Mouse (Mus musculus): Measurements from ENCODE around the gene Gse1.
"Not testable (repeated sequence)": the region's sequence is repeated elsewhere in the genome, so short reads cannot be mapped to it uniquely, and the experiment has no call there.

Gene Gse1

DNA sequence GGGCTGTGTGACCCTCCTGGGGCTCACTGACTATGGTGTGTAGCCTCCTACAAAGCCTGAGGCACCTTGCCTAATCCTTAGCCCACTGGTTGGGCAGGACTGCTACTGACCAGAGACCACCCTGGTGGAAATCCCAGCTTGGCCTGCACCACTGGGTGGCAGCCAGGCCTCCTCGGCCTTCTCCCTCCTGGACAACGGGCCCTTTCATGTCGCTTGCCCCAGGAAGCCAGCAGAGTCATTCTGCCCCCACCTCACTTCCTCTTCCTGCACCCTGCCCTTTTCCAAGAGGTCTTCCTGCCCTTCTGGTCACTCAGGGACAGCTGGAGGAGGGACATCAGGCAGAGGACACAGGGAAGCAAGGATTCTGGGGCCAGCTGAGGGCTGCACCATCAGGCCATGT lies 96.3 kb downstream of the Gse1 start:
- DNase-seq (ENCODE audit: low spot score), result no peak

DNA sequence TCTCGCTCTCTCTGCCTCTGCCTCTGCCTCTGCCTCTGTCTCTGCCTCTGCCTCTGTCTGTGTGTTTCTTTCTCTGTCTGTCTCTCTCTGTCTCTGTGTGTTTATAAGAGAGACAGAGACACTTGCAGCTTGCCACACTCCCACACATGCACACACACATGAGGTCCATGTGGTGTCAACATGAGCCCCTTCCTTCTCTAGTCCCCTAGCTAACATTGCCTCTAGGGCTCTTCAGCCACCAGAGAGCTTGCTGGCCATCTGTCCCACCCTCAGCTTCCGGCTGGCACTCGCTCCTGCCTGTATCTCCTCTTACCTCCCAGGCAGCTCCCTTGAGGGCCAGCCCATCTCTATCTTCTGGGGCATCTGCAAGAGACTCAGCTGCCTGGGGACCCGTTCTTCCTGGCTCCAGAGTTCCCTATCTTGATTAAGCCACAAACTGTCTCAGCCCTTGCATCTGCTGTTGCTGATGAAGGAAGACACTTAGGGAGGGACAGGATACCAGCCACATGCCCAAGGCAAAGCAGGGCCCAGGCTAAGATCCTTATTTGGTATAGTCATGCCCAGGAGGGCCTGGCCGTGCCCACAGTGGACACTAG lies 97.0 kb downstream of the Gse1 start:
- DNase-seq (ENCODE audit: low spot score), result no peak

DNA sequence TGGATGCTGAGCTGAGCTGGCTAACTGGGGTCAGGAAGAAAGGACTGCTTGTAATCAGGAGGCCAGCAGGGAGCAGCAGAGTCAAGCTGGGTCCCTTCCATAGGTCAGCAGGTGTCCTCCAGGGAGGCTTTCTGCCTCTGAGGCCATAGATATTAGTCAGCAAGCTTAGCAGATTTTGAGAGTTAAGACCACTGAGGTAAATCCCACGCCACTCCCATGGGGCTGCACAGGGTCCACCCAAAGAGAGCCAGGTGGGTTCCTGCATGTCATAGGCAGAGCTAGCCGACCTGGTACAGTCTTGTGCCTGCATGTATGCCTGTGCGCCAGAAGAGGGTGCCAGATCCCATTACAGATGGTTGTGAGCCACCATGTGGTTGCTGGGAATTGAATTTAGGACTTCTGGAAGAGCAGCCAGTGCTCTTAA lies 98.9 kb downstream of the Gse1 start:
- peak; percentile 78 for DNase-seq (ENCODE audit: low spot score)

DNA sequence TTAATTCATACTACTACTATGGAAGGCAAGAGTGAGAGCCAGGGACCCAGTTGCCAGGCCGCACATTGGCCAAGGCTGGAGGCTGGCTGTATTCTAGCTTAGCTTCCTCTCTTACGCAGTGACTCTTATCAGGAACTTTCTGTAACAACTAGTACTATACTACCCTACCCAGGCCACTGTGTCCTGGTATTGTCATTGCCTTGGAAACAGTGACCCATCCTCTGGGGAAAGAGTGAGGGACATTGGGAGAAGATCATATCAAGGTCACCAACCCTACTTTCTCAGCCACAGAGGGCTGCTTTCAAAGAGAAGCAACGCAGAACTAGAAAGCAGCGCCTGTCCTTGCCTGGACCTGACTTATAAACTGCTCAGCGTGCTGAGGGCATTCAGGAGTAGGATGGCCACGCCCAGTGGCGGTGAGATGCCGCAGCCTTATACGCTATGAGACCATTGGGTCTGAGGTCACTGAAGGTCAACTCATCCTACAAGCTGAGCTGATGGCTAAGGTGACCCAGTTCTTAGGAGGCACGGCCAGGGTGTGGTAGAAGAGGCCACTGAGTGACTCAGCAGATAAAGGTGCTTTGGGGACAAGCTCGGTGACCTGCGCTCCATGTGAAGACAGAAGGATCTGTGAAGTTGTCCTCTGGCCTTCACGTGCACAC lies 100.2 kb downstream of the Gse1 start:
- DNase-seq (ENCODE audit: low spot score), result no peak

DNA sequence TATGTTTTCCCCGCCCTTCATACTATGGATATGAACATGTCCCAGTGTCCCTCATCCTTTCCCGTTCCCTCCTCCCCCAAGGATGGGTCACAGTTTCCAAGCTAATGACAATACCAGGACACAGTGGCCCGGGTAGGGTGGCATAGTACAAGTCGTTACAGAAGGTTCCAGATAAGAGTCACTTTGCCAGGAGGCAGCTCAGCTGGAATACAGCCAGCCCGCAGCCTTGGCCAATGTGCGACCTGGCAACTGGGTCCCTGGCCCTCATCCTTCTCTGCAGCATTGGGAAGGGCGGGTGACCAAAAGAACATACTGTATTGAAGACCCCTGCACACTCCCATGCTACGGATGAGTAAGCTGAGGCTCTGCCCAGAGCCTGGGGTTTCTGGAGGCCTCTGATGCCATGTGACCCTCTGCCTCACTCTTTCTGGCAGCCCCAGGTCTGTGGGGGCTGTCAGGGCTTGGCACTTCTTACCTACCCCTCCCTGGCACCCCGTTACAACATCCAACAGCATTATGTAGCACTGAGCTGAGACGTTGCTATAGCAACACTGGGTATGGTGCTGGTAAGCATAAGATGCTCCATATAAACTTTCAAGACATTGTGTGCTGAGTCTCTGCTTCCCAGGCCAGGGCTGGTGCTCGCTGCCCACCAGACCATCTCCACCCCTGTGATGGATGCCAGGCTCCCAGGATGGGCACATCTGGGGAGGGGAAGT lies 100.9 kb downstream of the Gse1 start:
- DNase-seq (ENCODE audit: low spot score), result no peak

DNA sequence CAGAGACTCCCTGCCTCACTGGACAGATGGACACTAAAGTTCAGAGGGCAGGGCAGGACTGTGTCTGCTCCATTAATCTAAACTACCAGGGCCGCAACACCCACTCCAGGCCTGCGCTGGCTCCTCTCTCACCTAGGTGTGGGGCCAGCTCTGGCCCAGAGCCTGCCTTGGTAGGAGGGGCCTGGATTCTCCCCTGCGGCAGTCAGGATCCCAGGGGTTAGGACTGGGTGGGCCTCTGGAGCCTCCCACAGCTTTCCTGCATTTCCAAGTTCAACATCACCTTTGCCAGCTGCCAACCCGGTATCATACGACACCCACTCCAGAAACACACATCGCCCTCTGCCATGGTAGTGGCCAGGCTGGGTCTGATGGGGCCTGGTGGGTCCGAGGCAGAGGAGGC lies 102.8 kb downstream of the Gse1 start:
- no peak for DNase-seq (ENCODE audit: low spot score)

DNA sequence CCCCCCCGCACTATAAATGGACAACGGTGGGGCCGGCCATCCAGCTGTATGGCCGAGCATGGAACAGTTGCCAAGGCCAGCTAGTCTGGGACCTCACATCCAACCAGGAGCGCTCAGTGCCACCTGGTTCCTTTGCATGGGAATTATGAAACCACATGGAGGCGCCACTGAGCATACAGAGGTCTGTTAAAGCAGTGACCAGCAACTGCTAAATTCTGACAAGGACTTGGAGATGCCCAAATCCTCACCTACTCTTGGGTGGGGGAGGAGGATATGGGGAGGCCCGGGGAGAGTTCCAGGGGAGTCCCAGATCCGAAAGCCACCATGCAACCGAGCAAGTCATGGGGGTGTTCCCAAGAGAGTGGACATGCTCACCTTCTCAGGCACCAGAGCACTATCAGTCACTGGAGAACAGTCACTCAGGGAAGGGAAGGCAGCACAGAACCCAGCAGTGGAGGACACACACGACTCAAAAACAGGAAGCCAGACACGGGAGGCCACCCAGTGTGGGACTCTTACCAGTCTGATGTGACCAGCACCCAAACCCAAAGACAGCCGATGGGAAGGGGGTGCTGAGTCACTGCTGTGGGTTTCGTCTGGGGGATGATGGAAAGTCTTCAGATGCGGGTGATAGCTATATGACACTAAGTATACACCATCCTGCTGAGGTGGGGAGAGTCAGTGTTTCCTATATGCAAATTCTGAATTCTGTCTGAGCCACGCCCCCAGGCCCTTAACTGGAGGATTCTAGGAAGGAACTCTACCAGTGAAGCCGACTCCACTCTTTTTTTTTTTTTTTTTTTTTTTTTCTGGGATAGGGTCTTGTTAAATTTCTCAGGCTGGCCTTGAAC lies 104.3 kb downstream of the Gse1 start:
- peak; percentile 66 for DNase-seq (ENCODE audit: low spot score)

DNA sequence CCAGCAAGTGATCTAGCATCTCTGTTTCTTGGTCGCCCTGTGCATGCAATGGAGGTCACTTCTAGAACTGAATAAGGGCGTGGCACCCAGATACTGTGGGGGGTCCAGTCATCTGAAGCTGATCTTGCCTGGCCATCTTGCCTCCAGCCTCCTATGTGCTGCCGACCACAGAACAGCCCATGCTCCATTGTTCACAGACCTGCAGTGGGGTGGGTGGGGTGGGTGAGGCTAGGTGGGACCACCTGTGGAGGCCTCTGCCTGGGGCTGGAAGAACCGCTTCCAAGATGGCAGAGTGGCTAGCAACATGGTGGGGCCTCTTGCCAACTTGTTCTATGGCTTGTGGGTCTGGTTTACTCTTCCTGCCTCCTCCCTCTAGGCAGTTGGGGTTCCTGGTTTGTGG lies 105.4 kb downstream of the Gse1 start:
- no peak for DNase-seq (ENCODE audit: low spot score)

DNA sequence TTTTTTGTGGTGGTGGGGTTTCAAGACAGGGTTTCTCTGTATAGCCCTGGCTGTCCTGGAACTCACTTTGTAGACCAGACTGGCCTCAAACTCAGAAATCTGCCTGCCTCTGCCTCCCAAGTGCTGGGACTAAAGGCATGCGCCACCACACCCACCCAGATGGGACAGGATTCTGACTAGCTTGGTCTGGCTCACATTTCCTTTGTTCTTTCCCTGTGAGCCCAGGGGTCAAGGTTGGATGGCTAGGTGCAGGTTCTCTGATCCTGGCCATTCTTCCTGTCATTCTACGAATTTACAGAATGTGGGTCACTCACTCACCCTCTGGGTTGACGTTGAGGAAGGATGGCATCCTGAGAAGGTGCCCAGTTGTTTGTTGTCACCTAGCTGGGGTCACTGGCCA lies 106.0 kb downstream of the Gse1 start:
- DNase-seq (ENCODE audit: low spot score), result not testable (repeated sequence)

DNA sequence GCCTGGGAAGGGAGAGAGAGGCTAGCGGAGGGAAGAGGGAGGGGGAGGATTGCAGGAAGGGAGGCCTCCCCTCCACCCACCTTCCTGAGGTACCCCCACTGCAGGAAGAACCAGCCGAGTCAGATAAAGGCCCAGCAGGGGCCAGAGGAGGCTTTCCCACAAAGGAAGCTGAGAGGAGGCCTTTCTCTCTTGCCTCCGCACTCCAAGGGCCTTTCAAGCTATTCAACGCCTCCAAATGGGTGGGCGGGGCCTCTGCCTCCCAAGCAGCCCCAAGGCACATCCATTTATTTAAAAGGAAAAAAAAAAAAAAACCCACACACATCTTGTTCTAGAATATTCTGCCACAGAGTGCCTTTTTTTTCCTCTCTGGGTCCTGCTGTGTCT lies 106.6 kb downstream of the Gse1 start:
- peak; percentile 90 for DNase-seq (ENCODE audit: low spot score)

DNA sequence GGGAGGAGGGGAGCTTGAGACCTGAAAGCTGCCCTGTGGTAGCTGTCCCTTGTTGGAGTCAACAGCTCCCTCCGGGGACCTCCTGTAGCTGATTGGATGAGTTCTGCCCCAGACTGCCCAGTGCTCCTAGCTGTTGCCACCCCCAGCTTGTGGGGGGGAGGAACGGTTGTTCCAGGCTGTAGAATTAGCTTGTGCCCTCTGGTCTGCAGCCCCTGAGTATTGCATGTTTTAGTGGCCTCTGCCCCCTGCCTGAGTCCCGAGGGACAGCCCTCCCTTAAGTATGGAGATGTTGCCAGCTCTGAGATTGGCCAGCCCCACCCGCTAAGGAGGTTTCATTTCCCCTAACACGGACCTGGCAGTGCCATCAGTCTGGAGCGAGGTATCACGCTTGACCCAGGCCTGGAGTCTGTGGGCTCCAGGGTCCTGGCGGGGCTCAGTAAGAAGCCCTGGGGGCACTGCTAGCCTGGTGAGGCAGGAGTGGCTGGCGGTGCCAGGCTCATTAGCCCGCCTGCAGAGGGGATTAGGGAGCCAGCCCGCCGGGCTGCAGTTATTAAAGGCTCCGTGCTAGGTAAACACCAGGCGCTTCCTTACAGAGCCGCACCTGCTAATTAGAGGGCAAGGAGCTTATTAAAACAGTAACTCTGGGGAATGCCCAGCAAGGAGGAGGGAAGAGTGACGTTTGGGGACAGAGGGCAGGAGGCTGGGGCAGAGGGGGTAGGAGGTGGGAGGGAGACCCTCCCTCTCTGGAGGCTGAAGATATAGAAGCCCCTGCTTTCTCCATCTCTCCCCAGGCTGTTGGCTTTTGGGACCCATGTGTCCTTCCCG lies 107.2 kb downstream of the Gse1 start:
- peak; percentile 59 for DNase-seq (ENCODE audit: low spot score)

DNA sequence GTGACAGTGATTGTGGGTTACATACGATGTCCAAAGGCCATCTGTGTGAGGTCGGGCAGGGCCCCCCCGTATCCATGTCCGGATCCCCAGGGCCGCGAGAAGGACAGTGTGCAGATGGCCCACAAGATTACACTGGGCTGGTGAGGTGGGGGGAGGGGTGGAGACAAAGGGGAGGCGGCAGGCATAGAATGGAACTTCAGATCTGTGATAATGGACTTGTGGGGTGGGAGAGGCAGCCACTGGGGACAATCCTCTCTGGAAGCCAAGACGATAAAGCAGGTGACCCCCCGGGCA lies 107.8 kb downstream of the Gse1 start:
- no peak for DNase-seq (ENCODE audit: low spot score)

DNA sequence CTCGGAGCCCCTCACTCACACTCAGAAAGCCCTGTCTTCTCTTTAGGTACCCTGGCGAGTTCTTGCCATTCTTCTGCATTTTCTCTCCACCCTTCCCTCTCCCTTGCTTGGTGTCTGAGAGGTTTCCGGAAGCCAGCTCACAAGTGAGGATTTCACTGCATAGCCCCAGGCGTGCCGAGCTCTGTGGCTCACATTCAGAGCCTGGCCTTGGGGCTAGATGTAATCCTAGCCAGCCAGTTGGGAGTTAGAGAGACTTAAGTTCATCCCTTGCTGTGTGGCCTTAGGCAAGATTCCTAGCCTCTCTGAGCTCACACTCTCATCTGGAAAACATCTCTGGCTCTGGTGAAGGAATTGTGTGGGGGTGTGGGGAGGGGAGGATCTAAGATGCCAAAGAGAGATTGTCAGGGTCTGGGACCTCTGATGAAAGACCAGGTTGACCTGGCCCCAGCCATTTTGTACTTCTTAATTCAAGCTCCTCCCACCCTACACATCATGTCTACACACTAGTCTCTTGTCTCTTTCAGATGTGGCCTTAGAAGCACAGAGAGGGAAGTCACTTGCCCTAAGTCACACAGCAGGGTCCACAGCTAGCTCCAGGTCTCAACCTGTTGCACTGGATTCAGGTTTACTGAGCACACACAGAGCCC lies 108.8 kb downstream of the Gse1 start:
- no peak for DNase-seq (ENCODE audit: low spot score)

DNA sequence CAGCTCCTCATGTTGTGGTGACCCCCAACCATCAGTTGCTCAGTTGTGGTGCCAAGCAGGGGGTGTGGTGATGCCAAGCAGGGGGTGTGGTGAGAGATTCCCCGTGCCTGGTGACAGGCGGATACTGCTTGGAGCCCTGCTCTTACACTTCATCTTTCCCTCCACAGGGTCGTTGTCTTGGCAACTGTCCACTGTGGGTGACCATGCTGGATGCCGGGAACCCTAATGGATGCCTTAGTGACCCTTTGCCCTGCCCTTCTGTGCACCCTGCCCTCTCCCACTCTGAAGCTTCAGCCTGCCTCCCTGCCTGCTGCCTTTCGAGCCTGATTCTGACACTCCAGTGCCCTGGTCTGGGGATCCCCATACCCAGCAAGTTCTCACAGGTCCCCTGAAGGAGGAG lies 109.4 kb downstream of the Gse1 start:
- peak; percentile 67 for DNase-seq (ENCODE audit: low spot score)

DNA sequence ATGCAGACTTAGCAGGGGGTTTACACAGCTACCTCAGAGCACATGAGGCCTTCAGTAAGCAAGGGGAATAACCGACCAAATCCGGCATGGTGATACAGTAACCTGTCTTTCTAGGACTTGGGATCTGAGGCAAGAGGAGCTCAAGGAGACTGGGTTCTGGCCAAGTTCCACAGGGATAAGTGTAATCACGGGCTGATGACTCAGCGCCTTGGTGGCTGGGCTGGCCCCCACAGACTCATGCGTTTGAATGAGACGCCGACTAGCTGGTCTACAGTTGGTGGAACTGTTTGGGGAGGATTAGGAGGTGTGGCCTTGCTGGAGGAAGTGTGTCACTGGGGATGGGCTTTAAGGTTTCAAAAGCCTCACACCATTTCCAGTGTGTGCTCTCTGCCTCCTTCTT lies 110.4 kb downstream of the Gse1 start:
- no peak for DNase-seq (ENCODE audit: low spot score)

DNA sequence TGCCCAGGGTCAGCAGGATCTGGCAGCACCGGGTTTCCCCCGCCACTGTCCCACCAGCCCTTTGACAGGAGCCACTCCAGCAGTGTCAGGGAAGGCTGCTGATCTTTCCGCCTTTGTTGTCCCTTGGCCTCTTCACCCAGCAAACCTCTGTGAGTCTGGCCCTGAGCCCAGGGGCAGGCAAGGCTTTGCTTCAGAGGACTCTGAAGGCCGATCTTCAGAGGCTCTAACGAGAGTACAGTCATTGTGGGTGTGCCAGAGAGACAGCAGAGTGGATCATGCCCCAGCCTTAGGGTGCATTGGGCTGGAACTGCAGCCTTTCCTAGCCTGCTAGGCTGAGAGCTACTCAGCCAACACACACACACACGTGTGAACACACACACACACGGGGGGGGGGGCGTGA lies 111.5 kb downstream of the Gse1 start:
- no peak for DNase-seq (ENCODE audit: low spot score)

DNA sequence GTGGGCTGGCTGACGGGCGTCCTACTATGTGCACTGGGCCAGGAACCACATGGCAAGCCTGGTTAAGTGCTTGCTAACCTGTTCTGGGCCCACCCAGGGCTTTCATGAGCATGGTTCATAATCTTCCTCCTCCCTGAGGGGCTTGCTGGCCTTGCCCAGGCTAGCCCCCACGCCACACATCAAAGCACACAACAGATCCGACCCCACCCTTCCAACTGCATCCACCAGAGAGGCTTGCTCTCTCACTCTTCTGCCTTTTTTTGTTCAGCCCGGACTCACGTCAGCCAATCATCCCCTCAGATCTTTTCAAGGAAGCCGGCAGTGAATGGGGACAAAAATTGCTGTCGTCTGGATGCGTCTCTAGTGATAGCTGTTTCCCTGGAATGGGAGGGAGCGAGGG lies 112.9 kb downstream of the Gse1 start:
- DNase-seq (ENCODE audit: low spot score), result no peak

DNA sequence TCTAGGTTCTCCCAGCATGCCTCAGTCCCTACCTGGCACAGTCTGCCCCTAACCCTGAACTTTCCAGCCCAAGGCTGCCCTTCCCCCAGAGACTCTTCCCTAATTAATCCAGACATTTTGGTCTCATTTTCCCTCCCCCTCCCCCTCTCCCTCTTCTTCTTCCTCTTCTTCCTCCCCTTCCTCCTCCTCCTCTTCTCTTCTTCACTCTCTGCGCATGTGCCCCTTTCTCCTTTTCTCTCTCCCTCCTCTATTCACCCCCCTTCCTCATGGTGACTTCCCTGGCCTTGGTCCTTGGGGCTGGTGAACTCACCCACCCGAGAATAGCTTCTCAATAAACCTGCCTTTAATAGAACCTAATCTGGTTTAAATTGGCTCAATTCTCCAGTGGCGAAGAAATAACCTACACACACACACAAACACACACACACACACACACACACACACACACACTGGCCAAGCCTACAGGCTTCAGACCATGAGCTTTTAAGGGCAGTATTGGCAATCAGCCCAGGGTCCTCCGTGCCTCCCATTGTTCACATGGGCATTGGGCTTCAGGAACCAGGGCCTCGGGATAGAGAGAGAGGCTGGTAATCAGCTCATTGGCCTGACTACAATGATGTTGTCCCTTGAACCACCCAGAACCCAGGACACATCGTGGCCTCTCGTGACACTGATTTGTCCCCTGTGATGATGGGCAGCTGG lies 114.7 kb downstream of the Gse1 start:
- no peak for DNase-seq (ENCODE audit: low spot score)

DNA sequence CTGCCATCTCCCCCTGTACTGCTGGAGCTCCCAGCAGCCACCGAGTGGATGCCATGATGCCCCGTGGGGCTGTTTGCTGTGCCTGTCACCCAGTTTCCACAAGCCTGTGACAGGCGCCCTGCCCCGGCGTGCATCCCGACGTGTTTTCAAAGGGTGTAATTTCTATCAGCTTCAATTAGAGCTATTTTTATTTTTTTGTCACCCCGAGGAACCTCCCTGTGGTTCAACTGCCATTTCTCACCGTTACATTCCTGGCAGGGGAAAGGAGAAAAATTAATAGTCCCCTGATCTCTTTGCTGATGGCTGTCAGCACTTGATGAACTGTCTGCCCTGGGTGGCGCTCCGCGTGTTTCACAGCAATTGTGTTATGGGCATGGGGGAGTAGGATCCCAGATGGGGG lies 115.3 kb downstream of the Gse1 start:
- DNase-seq (ENCODE audit: low spot score), result no peak

DNA sequence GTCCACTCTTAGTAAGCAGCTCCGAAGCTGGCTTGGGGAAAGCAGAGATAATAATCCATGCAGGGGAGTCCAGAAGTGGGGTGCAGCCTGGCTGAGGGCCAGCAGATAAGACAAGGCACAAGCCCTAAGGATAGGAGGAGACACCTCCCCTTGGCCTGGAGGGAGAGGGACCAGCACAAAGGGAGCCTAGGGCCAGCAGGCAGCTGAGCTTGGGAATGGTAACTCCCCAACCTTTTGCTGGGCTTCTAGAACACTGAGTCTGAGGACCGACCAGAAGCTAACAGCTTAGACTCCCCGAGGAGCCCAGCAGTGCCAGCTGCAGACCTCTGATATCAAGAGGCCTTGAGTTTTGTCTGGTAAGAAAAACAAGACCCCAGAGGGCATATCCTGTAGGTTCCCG lies 115.9 kb downstream of the Gse1 start:
- no peak for DNase-seq (ENCODE audit: low spot score)

DNA sequence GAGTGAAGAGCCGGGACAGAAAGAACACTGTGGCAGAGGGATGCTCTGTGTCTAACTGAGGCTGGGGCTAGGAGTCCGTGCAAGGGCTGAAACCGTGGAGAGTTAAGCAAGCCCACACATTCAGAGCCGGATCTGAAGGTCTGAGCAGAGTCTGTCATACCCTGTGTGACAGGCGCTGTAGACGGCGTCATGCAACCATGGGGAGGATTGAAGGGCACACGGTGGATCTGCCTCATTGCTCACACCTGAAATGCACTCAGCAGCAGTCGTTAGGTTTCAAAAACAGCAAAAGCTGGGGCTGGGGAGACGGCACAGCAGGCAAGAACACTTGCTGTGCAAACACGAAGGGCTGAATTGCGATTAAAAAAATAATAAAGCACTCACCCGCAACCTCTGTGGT lies 116.3 kb downstream of the Gse1 start:
- no peak for DNase-seq (ENCODE audit: low spot score)
